Mouse (Mus musculus): ENCODE measurements at regions not wholly inside any gene's neighbourhood (a gene's known extent, or its start where the extent isn't known, plus 50 kb on each side); places are given as distances from the start of the nearest gene placed in this dataset.
A peak's percentile ranks its signal among the peaks of the same experiment; 100 is the strongest.

DNA sequence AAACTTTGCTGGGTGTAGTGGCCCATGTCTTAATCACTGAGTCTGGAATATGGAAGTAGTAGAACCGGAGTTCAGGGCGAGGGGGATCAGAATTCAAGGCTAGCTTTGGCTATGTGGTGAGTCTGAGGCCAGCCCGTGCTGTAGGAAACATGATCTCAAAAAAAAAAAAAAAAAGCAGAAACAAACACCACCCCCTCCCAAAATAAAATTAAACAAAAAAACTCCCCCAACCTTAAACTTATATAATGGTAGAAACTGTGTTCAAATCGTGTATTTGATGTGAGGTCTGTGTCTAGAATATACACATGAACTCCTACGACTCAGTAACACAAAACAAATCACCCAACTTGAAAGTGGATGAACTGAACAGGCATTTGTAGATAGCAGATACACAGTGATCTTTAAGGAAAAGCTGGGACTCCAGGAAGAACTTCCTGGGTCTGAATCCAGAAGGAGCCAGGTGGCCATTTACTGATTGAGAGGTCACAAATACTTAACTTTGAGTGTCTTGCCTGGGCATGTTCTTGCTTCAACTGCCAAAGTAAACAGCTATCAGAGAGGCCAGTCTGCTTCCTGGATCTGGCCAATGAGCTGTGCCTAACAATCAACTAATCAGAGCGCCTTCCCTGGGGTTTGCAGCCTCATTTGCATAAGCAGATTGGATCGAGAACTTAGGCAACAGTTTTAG is 63.6 kb upstream of the Nfe2l2 start:
- peak; percentile 74 for ATAC-seq (ENCODE audit: insufficient read depth)
- Histone ChIP-seq H3K4me3 (ENCODE audit: insufficient read depth in 1 of 2, low read depth in 2 of 2, low read length in 2 of 2) (no peak overlapping the region), H3K4me1 (replicated peaks; ENCODE audit: control insufficient read depth in 2 of 2, insufficient read depth in 2 of 2, low read length in 1 of 2) (peaks cover 26 to 52% of the 10 kb centered on the region in 2 experiments), H3K4me2 (ENCODE audit: low read depth) (peak overlapping the region; percentile 40), H3K9ac (replicated peaks) (no peak overlapping the region; the same call in 1 of the 2 replicates), H3K9me3 (ENCODE audit: control insufficient read depth, low read length) (no peaks in the 10 kb centered on the region), H3K36me3 (replicated peaks; ENCODE audit: control insufficient read depth, insufficient read depth, low read depth) (no peaks in the 10 kb centered on the region), H3K27me3 (ENCODE audit: control insufficient read depth, insufficient read depth, low read length) (no peaks in the 10 kb centered on the region), H3K27ac (peak overlapping the region; percentile 25)
- no peak for TF ChIP-seq CTCF (IDR thresholded peaks at IDR 0.05; ENCODE audit: low read depth)
- TF ChIP-seq EP300 (IDR thresholded peaks at IDR 0.05; ENCODE audit: low read depth) = peak; percentile 73
- WGBS (ENCODE audit: insufficient replicate concordance) = 34% methylated on average over 7 of the region's 7 CpGs
- DNase-seq (ENCODE audit: low read depth in 3 of 3, low spot score in 3 of 3) = peak; percentile 42 to 62 (median 51)

DNA sequence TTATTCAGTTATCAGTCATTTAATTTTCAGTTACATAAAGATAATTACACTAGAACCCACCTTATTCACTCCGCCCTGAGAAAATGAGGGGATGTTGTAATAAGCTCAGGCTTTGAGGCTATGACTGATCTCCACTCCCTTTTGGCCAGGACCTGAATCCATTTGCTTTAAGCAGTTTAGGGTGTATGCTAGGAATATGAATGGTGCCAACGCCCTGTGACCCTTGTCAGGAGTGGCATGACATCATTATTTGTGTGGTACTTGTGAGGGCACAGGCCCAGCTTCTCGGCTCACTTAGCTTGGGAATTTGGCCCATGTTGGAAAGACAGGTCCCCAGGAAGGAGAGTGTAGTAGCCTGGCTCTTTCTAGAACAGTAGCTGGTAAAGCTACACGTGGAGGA is 61.0 kb upstream of the Nfe2l2 start:
- Histone ChIP-seq H3K4me2 (ENCODE audit: low read depth) (no peak overlapping the region), H3K27ac (no peak overlapping the region)

DNA sequence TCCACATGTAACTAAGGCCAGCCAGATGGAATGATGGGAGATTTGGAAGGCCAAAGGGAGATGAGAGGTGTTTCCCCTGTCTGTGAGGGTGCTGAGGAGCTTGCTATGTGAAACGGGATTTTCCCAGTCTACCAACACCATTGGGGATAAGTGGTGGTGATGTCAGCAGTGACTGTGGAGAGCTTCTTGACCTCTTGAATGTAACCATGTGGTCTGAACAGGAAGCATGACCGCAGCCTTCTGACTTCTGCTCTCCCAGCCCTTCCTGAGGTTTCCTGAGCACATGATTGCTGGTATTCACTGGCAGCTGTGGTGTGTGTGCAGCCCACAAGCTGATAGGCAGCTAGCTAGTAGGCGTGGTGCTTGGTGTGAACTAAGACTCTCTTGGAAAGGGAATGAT is 58.8 kb upstream of the Nfe2l2 start:
- Histone ChIP-seq H3K4me3 (ENCODE audit: insufficient read depth in 1 of 2, low read depth in 2 of 2, low read length in 2 of 2) (no peak overlapping the region), H3K27ac (no peak overlapping the region), H3K9ac (replicated peaks) (no peak overlapping the region), H3K27me3 (ENCODE audit: control insufficient read depth, insufficient read depth, low read length) (no peaks in the 10 kb centered on the region), H3K36me3 (replicated peaks; ENCODE audit: control insufficient read depth, insufficient read depth, low read depth) (no peaks in the 10 kb centered on the region), H3K4me2 (ENCODE audit: low read depth) (no peak overlapping the region), H3K4me1 (replicated peaks; ENCODE audit: control insufficient read depth in 2 of 2, insufficient read depth in 2 of 2, low read length in 1 of 2) (peaks cover 22 to 28% of the 10 kb centered on the region in 2 experiments), H3K9me3 (ENCODE audit: control insufficient read depth, low read length) (no peaks in the 10 kb centered on the region)
- peak; percentile 63; the same call in 1 of the 2 replicates for ATAC-seq (ENCODE audit: insufficient read depth)
- 11% methylated on average over 3 of the region's 3 CpGs for WGBS (ENCODE audit: insufficient replicate concordance)
- peak in 1 of 3 experiments; percentile 35 for DNase-seq (ENCODE audit: low read depth in 3 of 3, low spot score in 3 of 3)
- TF ChIP-seq EP300 (IDR thresholded peaks at IDR 0.05; ENCODE audit: low read depth) = 0 out of 2 replicates have a peak, but pooled peaks have one; percentile 11
- no peak for TF ChIP-seq CTCF (IDR thresholded peaks at IDR 0.05; ENCODE audit: low read depth)

More for the DNA sequence above, 61.0 kb upstream of the Nfe2l2 start:
- H3K4me1 ChIP-seq (replicated peaks; ENCODE audit: control insufficient read depth in 2 of 2, insufficient read depth in 2 of 2, low read length in 1 of 2) = peaks cover 24 to 39% of the 10 kb centered on the region in 2 experiments
- TF ChIP-seq CTCF (IDR thresholded peaks at IDR 0.05; ENCODE audit: low read depth) (no peak), EP300 (IDR thresholded peaks at IDR 0.05; ENCODE audit: low read depth) (no peak)
- H3K36me3 ChIP-seq (replicated peaks; ENCODE audit: control insufficient read depth, insufficient read depth, low read depth) = no peaks in the 10 kb centered on the region
- ATAC-seq (ENCODE audit: insufficient read depth) (no peak), DNase-seq (ENCODE audit: low read depth in 3 of 3, low spot score in 3 of 3) (no peak)
- no peak overlapping the region for H3K4me3 ChIP-seq (ENCODE audit: insufficient read depth in 1 of 2, low read depth in 2 of 2, low read length in 2 of 2)
- H3K9me3 ChIP-seq (ENCODE audit: control insufficient read depth, low read length) = no peaks in the 10 kb centered on the region
- no peak overlapping the region for H3K9ac ChIP-seq (replicated peaks)
- 67% methylated on average over 4 of the region's 4 CpGs for WGBS (ENCODE audit: insufficient replicate concordance)
- H3K27me3 ChIP-seq (ENCODE audit: control insufficient read depth, insufficient read depth, low read length) = no peaks in the 10 kb centered on the region

DNA sequence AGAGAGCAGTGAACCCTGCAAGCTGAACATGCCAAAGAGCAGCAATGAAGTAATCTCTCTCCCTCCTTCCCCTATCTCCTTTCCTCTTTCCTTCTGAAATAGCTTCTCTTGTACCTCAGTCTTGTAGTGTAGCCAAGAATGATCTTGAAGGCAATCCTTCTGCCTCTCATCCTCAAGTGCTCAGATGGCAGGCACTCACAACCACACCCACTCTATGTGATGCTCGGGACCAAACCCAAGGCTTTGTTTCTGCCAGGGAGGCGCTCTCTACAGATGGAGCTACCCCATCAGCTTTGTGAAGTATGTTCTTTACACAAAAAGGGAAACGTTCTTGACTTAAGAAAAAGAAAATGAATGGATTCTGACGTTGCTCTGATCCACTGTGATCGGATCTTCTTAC is 57.6 kb upstream of the Nfe2l2 start:
- H3K9ac ChIP-seq (replicated peaks) = no peak overlapping the region
- H3K9me3 ChIP-seq (ENCODE audit: control insufficient read depth, low read length) = no peaks in the 10 kb centered on the region
- H3K36me3 ChIP-seq (replicated peaks; ENCODE audit: control insufficient read depth, insufficient read depth, low read depth) = no peaks in the 10 kb centered on the region
- H3K27ac ChIP-seq = no peak overlapping the region
- WGBS (ENCODE audit: insufficient replicate concordance) = 60% methylated on average over 5 of the region's 5 CpGs
- H3K4me2 ChIP-seq (ENCODE audit: low read depth) = no peak overlapping the region
- no peak for TF ChIP-seq CTCF (IDR thresholded peaks at IDR 0.05; ENCODE audit: low read depth)
- TF ChIP-seq EP300 (IDR thresholded peaks at IDR 0.05; ENCODE audit: low read depth) = no peak
- H3K27me3 ChIP-seq (ENCODE audit: control insufficient read depth, insufficient read depth, low read length) = no peaks in the 10 kb centered on the region
- DNase-seq (ENCODE audit: low read depth in 3 of 3, low spot score in 3 of 3) (no peak), ATAC-seq (ENCODE audit: insufficient read depth) (no peak)
- H3K4me1 ChIP-seq (replicated peaks; ENCODE audit: control insufficient read depth in 2 of 2, insufficient read depth in 2 of 2, low read length in 1 of 2) = peaks cover 10 to 16% of the 10 kb centered on the region in 2 experiments; a peak in 3 of 4 replicates
- H3K4me3 ChIP-seq (ENCODE audit: insufficient read depth in 1 of 2, low read depth in 2 of 2, low read length in 2 of 2) = no peak overlapping the region

DNA sequence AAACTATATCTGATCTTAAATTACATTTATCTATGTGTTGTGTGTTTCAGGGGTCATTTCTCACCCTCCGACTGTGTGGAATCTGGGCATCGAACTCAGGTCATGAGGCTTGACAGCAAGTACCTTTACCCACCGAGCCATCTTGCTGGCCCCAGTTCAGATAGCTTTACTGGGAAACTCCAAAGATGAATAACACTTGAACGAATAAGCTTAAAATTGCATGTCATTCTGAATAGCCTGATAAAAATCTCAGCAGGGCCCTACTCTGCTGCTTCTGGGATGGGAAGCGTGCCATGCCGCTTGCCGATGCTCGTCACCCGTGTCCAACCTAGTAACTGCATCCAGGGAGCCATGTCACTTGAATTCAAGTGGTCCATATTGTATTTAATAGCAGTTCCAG is 57.2 kb upstream of the Nfe2l2 start:
- Histone ChIP-seq H3K36me3 (replicated peaks; ENCODE audit: control insufficient read depth, insufficient read depth, low read depth) (no peaks in the 10 kb centered on the region), H3K9me3 (ENCODE audit: control insufficient read depth, low read length) (no peaks in the 10 kb centered on the region), H3K9ac (replicated peaks) (no peak overlapping the region), H3K4me2 (ENCODE audit: low read depth) (no peak overlapping the region), H3K27me3 (ENCODE audit: control insufficient read depth, insufficient read depth, low read length) (no peaks in the 10 kb centered on the region), H3K27ac (no peak overlapping the region), H3K4me1 (replicated peaks; ENCODE audit: control insufficient read depth in 2 of 2, insufficient read depth in 2 of 2, low read length in 1 of 2) (peaks cover 6 to 13% of the 10 kb centered on the region in 2 experiments; a peak in 3 of 4 replicates), H3K4me3 (ENCODE audit: insufficient read depth in 1 of 2, low read depth in 2 of 2, low read length in 2 of 2) (no peak overlapping the region)
- DNase-seq (ENCODE audit: low read depth in 3 of 3, low spot score in 3 of 3) (no peak), ATAC-seq (ENCODE audit: insufficient read depth) (no peak)
- TF ChIP-seq CTCF (IDR thresholded peaks at IDR 0.05; ENCODE audit: low read depth) (no peak), EP300 (IDR thresholded peaks at IDR 0.05; ENCODE audit: low read depth) (no peak)
- 66% methylated on average over 9 of the region's 9 CpGs for WGBS (ENCODE audit: insufficient replicate concordance)
